Mouse (Mus musculus) stomach, postnatal 0 days (tissue): Measurements from ENCODE around the gene Slc16a10. TPM values are rescaled to one million over a fixed set of nuclear protein-coding genes. Genes with fewer than 3 reads are reported as not detected.

Source experiments
- ATAC-seq: fragments of 200-750 bp; cut with Nextera tagmentation; 2 replicates; pipeline ENCODE4 v1.8.0; 2017; ENCODE audit not compliant: low FRiP score, low TSS enrichment
- DNase-seq: peaks from one replicate; pipeline ENCODE4 v3.0.0-alpha.2; 2016; ENCODE audit warnings: low spot score
- H3K27ac ChIP-seq: fragments of 300-500 bp; sonication (generic); replicated peaks from 2 replicates; pipeline ENCODE4 v1.5.1; 2014; ENCODE audit warnings: mild to moderate bottlenecking, control low read depth
- H3K27me3 ChIP-seq: fragments of 300-500 bp; sonication (generic); 2 replicates; pipeline ENCODE4 v1.6.1; 2014; ENCODE audit warnings: low read length; ENCODE audit not compliant: control insufficient read depth, insufficient read depth
- H3K36me3 ChIP-seq: fragments of 300-500 bp; sonication (generic); 2 replicates; pipeline ENCODE4 v1.6.1; 2014; ENCODE audit warnings: low read length, mixed read lengths; ENCODE audit not compliant: control insufficient read depth, insufficient read depth
- H3K4me1 ChIP-seq: fragments of 300-500 bp; sonication (generic); replicated peaks from 2 replicates; pipeline ENCODE4 v1.6.1; 2014; ENCODE audit warnings: antibody characterized with exemption; ENCODE audit not compliant: control insufficient read depth, insufficient read depth
- H3K4me2 ChIP-seq: fragments of 300-500 bp; sonication (generic); replicated peaks from 2 replicates; pipeline ENCODE4 v1.6.1; 2014; ENCODE audit warnings: low read depth, mild to moderate bottlenecking, control low read depth, moderate library complexity
- H3K4me3 ChIP-seq: fragments of 300-500 bp; sonication (generic); 2 replicates; pipeline ENCODE4 v1.5.1; 2014; ENCODE audit warnings: low read depth, low read length, control low read depth
- H3K9ac ChIP-seq: fragments of 300-500 bp; sonication (generic); 2 replicates; pipeline ENCODE4 v1.6.1; 2014; ENCODE audit warnings: mild to moderate bottlenecking, low read length, control low read depth, mixed read lengths
- H3K9me3 ChIP-seq: fragments of 300-500 bp; sonication (generic); 2 replicates; pipeline ENCODE4 v1.6.1; 2016; ENCODE audit warnings: low read length; ENCODE audit not compliant: control insufficient read depth
- CTCF ChIP-seq: IDR thresholded peaks from 2 replicates; pipeline ENCODE4 v1.5.1; 2016; ENCODE audit warnings: antibody characterized with exemption, low read depth, mild to moderate bottlenecking, moderate library complexity
- EP300 ChIP-seq: optimal IDR thresholded peaks from 2 replicates; pipeline ENCODE3; 2016; ENCODE audit warnings: antibody characterized with exemption
- WGBS: fragments of 180-500 bp; shearing (Covaris S2); extraction: QIAGEN DNeasy Blood & Tissue Kit; methylation state at CpG from one replicate; pipeline ENCODE4 v1.1.7; 2014; 5-methylcytosine and 5-hydroxymethylcytosine counted together
- polyA plus RNA-seq: library from polyadenylated mRNA; unstranded; fragments of >200 nt; fragmentation: Nextera tagmentation; extraction: Ambion mirVana; gene quantifications from 2 replicates; pipeline ENCODE4 v1.2.1, GENCODE M21; 2015

The Slc16a10 gene
- polyA plus RNA-seq, 1 experiment from 2014 or later, result 2.6 TPM

DNA sequence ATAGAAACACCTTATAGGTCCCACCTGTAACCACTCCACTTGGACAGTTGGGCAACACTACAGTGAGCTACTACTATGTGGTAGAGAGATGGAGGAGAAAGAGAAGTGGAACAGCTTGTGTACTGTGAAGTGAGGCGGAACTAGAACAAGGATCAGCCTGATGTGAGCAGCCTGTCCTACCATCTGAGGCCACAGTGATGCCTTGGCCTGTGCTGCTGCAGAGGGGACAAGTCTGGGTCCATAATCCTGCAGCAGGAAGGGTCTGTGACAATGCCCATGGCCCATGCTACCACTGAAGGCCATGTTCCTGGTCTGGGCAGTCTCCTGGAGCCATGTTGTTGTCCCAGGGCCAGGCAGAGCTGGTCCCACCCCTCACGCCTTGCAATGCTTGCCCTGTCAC, 19.2 kb upstream of the Slc16a10 start:
- no peak for ATAC-seq
- whole genome bisulfite sequencing, result 96% methylated on average over 2 of the region's 2 CpGs
- H3K27me3 ChIP-seq, result no peaks in the 10 kb centered on the region

DNA sequence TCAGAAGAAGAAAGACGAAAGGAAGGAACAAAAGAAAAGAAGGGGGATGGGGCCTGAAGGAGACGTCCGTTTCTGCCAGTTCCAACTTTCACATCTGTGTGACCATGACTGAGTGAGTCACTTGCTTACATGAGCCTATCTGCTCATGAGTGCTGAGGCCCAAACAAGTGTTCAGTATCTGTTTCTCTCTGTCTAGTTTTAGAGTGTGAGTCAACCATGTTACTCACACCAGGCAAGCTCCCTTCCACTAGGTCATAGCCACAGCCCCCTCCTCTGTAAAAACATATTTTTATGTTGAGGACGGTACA, 10.4 kb upstream of the Slc16a10 start:
- Histone ChIP-seq H3K9me3 (no peaks in the 10 kb centered on the region), H3K36me3 (no peaks in the 10 kb centered on the region), H3K4me1 (no peaks in the 10 kb centered on the region), H3K27me3 (no peaks in the 10 kb centered on the region), H3K9ac (no peak overlapping the region), H3K27ac (no peak overlapping the region), H3K4me3 (no peak overlapping the region), H3K4me2 (no peak overlapping the region)
- no peak for TF ChIP-seq EP300
- TF ChIP-seq CTCF, result no peak
- WGBS, result 58% methylated on average over 4 of the region's 4 CpGs
- ATAC-seq (peak; percentile 69; the same call in 1 of the 2 replicates), DNase-seq (no peak)

More for the DNA sequence above, 19.2 kb upstream of the Slc16a10 start:
- no peak for DNase-seq
- Histone ChIP-seq H3K36me3 (no peaks in the 10 kb centered on the region), H3K27ac (no peak overlapping the region), H3K4me2 (no peak overlapping the region), H3K4me1 (no peaks in the 10 kb centered on the region), H3K4me3 (no peak overlapping the region), H3K9ac (no peak overlapping the region), H3K9me3 (no peaks in the 10 kb centered on the region)
- no peak for TF ChIP-seq EP300
- no peak for TF ChIP-seq CTCF

DNA sequence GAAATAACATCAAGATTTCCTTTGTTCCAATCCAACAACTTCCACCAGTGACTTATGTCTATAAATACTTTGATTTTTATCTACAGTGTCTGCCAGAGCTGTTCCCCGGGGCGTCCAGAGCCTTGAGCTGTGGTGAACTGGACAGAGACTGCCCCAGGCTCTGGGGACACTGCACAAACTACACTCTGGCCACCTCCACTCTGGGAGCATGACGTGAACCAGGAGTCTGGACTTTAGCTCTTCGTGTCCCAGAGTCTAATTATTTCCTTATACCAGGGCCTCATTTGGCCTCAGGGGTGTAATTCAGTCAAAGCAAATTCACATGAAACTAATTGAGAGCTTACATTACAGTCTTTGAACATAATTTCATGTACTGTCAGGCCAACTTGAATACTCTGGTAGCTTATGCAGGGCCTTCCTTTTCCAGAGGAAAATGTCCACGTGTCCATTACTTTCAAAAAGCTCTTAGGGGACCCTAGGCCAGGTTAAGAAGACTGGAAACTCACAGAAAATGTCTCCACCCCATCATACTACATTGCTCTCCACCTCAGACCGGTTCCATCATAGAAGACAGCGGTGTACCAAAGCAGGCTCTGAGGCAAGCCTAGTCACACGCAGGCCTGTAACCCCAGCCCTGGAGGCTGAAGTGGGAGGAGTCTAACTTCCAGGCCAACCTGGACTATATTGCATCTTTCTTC, 9.9 kb upstream of the Slc16a10 start:
- ATAC-seq, result peak; percentile 47; the same call in 1 of the 2 replicates
- Histone ChIP-seq H3K9ac (no peak overlapping the region), H3K36me3 (no peaks in the 10 kb centered on the region), H3K4me2 (no peak overlapping the region), H3K4me1 (no peaks in the 10 kb centered on the region), H3K4me3 (no peak overlapping the region), H3K27ac (no peak overlapping the region), H3K9me3 (no peaks in the 10 kb centered on the region), H3K27me3 (no peaks in the 10 kb centered on the region)
- DNase-seq, result peak; percentile 18
- TF ChIP-seq EP300, result no peak
- no peak for TF ChIP-seq CTCF
- 51% methylated on average over 8 of the region's 8 CpGs for WGBS

DNA sequence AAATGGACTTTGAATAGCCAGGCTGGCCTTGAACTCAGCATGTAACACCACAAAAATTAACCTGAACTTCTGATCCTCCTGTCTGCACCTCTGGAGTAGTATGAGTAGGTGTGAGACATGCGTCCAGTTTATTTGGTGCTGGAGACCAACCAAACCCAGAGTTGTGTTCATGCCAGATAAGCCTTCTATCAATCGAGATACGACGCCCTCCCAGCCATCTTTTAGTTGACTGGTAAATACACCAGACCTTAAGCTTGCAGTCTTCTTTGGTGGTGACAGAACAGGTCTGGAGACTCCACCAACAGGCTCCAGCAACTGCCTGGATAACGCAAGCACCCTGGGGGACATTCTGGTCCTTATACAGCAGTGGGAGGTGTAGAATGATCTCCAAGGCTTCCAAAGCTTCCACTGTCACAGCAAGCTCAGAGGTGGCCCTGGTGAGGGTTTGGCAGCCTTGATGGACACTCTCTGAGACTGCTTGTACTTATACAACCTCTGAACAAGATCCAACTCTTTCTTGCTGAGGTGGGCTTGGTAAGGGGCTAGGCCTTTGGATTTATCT, 7.6 kb upstream of the Slc16a10 start:
- no peaks in the 10 kb centered on the region for H3K27me3 ChIP-seq
- no peak for ATAC-seq
- WGBS, result 91% methylated on average over 5 of the region's 5 CpGs

DNA sequence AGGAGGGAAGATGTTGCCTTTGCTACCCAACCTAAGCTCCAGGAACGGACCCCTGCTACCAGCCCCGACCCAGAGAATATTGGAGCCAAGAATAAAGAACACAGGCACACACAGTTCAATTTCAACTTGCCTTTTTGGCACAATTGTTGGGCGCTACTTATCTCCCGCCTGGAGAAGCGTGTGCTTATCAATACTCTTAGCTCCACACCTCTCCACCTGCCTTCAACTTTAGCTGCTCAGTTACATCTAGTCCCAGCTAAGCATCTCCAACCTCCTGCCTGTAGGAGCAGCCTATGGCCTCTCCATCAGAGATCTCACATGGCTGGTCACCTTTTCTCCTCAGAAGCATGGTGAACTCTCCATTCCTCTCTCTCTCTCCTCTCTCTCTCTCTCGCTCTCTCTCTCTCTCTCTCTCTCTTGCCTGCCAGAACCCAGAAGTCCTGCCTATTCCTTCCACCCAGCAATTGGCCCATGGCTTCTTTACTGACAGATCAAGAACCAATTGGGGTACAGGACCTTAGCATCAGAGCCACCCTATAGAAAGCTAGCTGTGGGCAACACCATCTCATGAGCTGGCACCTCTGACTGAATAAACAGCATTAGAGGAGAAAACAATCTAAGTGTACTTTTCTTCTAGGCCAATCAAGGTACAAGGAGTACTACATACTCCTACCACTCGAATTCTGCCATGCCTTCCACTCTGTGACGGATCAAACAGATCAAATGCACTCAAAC, 5.4 kb upstream of the Slc16a10 start:
- Histone ChIP-seq H3K27me3 (no peaks in the 10 kb centered on the region), H3K36me3 (no peaks in the 10 kb centered on the region), H3K9ac (no peak overlapping the region), H3K4me3 (no peak overlapping the region), H3K4me2 (no peak overlapping the region), H3K9me3 (no peaks in the 10 kb centered on the region), H3K27ac (no peak overlapping the region), H3K4me1 (no peaks in the 10 kb centered on the region)
- TF ChIP-seq CTCF (no peak), EP300 (no peak)
- 91% methylated on average over 8 of the region's 8 CpGs for WGBS
- DNase-seq, result no peak
- ATAC-seq, result no peak

More for the DNA sequence above, 7.6 kb upstream of the Slc16a10 start:
- Histone ChIP-seq H3K27ac (no peak overlapping the region), H3K9me3 (no peaks in the 10 kb centered on the region), H3K4me1 (no peaks in the 10 kb centered on the region), H3K4me3 (no peak overlapping the region), H3K9ac (no peak overlapping the region), H3K36me3 (no peaks in the 10 kb centered on the region), H3K4me2 (no peak overlapping the region)
- DNase-seq, result no peak
- no peak for TF ChIP-seq CTCF
- no peak for TF ChIP-seq EP300

DNA sequence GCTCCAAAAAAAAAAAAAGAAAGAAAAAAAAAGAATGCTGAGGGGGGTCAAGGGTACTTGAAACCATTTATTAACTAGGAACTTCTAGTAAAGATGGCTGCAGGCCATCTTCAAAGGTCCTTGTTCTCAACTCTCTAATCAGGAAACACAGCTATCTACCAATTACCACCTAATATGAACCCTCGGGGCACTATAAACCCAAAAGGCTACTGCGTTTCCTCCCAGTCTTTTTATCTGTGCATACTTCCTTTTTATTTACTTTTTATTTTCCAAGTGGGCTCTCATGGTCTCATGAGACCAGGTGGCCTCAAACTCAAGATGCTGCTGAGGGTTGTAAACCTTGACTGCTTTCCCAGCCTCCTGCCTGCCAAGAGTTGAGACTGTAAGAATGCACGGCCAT, 4.4 kb upstream of the Slc16a10 start:
- Histone ChIP-seq H3K4me3 (no peak overlapping the region), H3K4me1 (no peaks in the 10 kb centered on the region), H3K27me3 (no peaks in the 10 kb centered on the region), H3K27ac (no peak overlapping the region), H3K4me2 (no peak overlapping the region), H3K36me3 (no peaks in the 10 kb centered on the region), H3K9me3 (no peaks in the 10 kb centered on the region), H3K9ac (no peak overlapping the region)
- no peak for TF ChIP-seq EP300
- no peak for TF ChIP-seq CTCF
- DNase-seq (no peak), ATAC-seq (no peak)
- 73% methylated on average over 3 of the region's 3 CpGs for WGBS
